Mouse (Mus musculus) v-Abl transformed pro-B cells (cell line): ENCODE data around the gene Gm6871.
"Not testable (repeated sequence)": the region's sequence is repeated elsewhere in the genome, so short reads cannot be mapped to it uniquely, and the experiment has no call there.

Experiments used
- in situ Hi-C, 2 experiments: fragments of 400-800 bp; cut with MboI; formaldehyde crosslinking; loops; one replicate each; pipeline ENCODE4 v1.15.1; 2025; ENCODE audit not compliant: unreplicated experiment in 2 of 2

Gm6871 gene

GRCm38 (mm10) chr7:41573562-41573961 lies at the start of gene Gm6871:
TSS of gene Gm6871 (minus strand) at chr7:41573662.
- in situ Hi-C loops = not testable (repeated sequence)

DNA sequence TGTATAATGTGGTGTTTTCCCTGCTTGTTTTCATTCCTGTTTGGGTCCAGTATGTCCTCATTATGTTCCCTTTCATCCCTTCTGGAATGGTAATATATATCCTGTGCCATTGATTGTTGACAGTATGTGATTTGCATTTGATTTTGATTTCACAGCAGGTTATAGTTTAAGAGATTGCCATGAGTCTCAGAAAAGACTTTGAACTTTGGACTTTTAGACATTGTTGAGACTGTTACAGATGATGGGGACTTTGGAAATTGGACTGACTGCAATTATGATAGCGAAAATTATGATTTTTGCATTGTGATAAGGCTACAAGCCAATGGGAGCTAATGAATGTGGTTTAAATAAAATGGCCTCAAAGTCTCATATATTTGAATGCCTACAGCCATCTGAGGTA lies 42.8 kb upstream of the Gm6871 start:
- in situ Hi-C loops = not testable (repeated sequence)

- in situ Hi-C loops = no loop called here
These were observed 38.2 kb upstream of the Gm6871 start for GRCm38 (mm10) chr7:41611654-41612053.

DNA sequence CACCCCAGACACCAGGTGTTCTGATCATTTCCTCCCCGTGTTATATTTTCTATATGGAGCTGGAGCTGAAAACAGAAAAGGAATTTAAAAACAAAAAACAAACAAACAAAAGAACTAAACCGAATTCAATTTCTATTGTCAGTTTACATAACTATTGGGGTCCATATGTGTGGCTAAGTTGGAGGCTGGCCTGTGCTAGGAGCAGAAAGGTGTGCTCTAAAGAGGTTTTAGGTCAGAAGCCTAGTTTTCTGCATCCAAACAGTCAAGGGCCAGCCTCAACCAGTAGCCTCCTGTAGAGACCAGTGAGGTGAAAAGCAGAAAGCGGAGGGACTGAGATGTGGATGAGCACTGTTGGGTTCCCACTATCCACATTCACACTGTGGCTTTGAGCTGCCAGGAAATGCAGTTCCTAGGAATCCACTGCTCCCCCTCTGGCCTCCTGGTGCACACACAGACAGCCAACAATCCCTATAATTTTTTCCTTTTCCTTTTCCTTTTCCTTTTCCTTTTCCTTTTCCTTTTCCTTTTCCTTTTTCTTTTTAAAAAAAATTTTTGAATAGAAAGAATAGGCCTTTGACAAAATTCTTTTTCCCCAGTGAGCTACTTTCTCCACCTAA lies 26.6 kb upstream of the Gm6871 start:
- in situ Hi-C loops = loop anchor here (5.0 to 25.0 kb wide), 5 partner anchors 32 to 1387 kb away; partner anchors contain the start of genes Zfp788 (in 2 of the 2), AW146154 (in 1 of the 2) and Gm20449 (in 1 of the 2)

GRCm38 (mm10) chr7:41599034-41599813 lies 25.8 kb upstream of the Gm6871 start, which contains the start of gene 2610021A01Rik:
TSS of gene 2610021A01Rik (plus strand) at chr7:41599230.
- in situ Hi-C loops = loop anchor here (5.0 to 25.0 kb wide), 5 partner anchors 33 to 1388 kb away; partner anchors contain the start of genes Zfp788 (in 2 of the 2), AW146154 (in 1 of the 2) and Gm20449 (in 1 of the 2)

GRCm38 (mm10) chr7:41598615-41599014 lies 25.2 kb upstream of the Gm6871 start:
- in situ Hi-C loops = loop anchor here (5.0 to 25.0 kb wide), 5 partner anchors 34 to 1389 kb away; partner anchors contain the start of genes Zfp788 (in 2 of the 2), AW146154 (in 1 of the 2) and Gm20449 (in 1 of the 2)

- in situ Hi-C loops = loop anchor here in 1 of 2 experiments (25.0 kb wide), 1 partner anchor 1399 kb away; no protein-coding TSS in a partner anchor
These were observed 14.4 kb upstream of the Gm6871 start for GRCm38 (mm10) chr7:41587831-41588230.

DNA sequence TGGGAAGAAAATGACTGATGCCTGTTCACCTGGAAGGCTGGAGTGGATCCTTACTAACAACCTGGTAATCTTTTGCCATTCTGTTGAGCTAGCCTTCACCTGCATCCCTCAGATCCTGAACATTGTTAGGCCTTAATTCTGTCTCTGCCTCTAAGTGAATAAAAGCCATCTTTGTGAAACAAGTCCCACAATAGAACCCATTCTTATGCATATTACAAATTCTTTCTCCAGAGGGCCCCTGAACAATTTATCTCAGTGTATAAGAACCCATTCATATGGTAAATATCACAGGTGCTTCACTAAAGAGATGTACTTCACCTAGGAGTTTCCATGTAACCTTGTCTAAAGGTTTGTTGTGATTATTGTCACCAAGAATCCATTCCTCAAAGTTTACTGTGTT lies 8.6 kb upstream of the Gm6871 start:
- in situ Hi-C loops = loop anchor here in 1 of 2 experiments (25.0 kb wide), 1 partner anchor 1405 kb away; no protein-coding TSS in a partner anchor

- in situ Hi-C loops = loop anchor here in 1 of 2 experiments (25.0 kb wide), 1 partner anchor 1409 kb away; no protein-coding TSS in a partner anchor
These were observed 4.5 kb upstream of the Gm6871 start for GRCm38 (mm10) chr7:41577956-41578355.

DNA sequence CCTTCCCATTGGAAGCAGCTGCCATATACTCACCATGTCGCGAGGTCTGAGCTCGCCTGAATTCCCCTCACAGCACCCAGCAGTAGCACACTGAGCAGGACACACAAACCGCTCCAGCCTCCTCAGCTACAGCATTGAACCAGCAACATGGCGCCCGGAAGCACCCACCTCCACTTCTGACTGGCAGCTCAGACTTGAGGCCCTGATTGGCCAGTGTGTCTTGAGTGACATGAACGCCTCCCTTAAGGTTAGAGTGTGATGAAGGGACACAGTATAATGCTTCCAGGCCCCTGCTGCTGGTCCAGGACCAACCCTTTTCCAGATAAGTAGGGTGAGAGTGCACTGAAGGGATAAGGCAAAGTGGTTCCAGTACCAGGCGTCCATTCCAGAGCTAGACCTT lies 12.8 kb downstream of the Gm6871 start:
- in situ Hi-C loops = no loop called here

DNA sequence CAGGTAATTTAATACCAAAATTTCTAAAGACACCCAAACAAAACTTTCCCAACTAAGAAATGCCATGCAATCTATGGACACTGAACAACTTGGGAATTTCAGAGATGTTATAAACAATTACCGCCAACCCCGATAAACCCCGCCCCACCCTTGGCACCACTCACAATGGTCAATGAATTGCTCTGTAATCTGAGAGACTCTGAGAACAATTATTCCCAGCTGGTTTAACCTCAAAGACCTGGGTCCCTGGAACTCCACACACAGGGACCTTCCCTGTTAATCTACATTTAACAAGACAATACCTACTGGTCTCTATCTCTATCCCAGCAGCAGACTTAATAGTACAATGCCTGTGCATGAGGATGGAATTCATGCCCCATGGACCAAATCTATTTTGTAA lies 60.8 kb downstream of the Gm6871 start:
- in situ Hi-C loops = no loop called here

DNA sequence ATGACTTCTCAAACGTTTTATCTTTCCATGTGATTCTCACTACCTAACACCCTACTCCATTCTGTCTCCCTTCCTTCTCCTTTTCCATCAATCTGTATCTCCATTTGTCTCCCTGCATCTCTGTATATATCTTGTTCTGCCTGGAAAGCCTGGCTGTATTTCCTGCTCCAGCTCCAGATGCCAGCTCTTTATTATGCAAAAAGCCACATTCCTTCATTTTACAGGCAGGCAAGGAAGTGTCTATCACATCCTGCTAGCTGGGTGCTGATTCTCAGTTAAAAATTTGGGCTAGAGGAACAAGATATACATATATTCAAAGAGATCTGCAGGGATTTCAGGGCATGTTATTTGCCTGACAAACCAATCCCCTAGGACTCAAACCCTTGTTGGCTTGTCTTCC lies 61.3 kb downstream of the Gm6871 start:
- in situ Hi-C loops = no loop called here

- in situ Hi-C loops = loop anchor here in 1 of 2 experiments (10.0 kb wide), 1 partner anchor 92 kb away; the partner anchor contains the start of gene 2610021A01Rik
These were observed 71.1 kb downstream of the Gm6871 start for GRCm38 (mm10) chr7:41502402-41502801.

DNA sequence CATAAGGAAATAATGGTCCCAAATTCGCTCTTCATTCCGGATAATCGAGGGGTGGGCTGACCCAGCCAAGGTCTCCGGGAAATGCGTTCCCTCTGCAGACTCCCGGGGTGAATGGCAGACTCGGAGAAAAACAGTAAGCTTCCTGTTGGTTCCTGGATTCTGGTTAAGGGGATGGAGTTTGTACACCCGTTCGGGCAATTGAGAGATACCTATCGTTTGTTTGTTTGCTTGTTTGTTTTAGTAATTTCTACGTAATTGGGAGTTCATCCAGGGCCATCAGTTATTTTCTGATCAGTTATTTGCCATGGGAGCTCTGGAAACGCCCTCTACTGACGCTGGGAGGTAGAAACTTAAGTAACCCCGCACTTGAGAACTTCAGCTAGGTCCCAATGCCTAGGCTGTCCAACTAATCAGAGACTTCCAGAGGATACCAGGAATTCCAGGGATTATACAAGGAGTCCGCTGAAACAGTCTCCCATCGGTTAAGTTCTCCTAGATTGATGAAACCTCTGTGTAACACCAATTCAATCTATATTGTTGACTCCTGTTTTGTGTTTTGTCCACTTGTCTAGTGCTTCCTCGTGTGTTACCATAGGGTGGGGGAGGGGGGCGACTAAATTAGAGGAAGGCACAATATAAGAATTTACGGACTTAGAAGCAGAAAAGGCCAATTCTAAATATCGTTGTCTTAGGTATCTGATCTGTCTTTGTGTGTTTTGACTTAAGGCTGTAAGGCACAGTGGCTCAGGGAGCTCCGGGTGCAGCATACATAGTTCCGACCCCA lies 73.1 kb downstream of the Gm6871 start:
- in situ Hi-C loops = loop anchor here in 1 of 2 experiments (10.0 kb wide), 1 partner anchor 94 kb away; the partner anchor contains the start of gene 2610021A01Rik

DNA sequence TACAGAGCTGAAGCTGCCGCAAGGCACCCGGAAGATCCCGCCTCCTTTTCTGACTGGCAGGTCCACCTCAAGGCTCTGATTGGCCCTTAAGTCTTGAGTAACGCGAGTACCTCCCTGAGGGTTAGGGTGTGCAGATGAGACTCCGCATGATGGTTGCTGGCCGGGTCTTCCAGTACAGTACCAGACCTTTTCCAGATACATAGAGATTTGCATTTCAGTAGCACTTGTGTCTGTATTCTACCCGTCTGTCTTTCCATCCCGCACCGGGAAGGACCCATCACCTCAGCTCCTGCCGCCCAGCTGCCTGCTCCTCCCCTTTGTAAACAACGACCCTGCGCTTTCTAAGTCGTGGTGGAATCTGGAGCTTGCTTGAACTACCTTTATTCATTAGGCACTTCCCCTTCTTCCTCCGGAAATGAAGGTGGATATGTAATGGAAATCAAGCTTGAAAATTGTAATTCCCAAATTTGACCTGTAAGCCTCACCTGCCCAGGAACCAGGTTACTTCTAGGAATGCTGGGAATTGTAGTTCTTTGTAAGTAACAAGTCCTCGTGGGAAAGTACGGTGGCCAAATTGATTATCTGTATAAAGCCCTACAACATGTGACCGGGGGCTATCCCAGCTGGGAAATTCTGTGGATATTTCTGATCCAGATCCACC lies 73.9 kb downstream of the Gm6871 start, which contains the start of the genes Gm20449 and AW146154:
TSS of gene Gm20449 (minus strand) at position 29 of the 661 bp plus-strand sequence.
TSS of gene AW146154 (minus strand) at position 502 of the 661 bp plus-strand sequence.
- in situ Hi-C loops = loop anchor here (5.0 to 25.0 kb wide), 6 partner anchors 95 to 1962 kb away; partner anchors contain the start of genes 2610021A01Rik (in 2 of the 2) and Zfp141 (in 1 of the 2)

GRCm38 (mm10) chr7:41499018-41499388 lies 74.5 kb downstream of the Gm6871 start:
- in situ Hi-C loops = loop anchor here (5.0 to 25.0 kb wide), 6 partner anchors 96 to 1962 kb away; partner anchors contain the start of genes 2610021A01Rik (in 1 of the 2) and Zfp141 (in 1 of the 2)

GRCm38 (mm10) chr7:41498464-41498863 lies 75.0 kb downstream of the Gm6871 start:
- in situ Hi-C loops = loop anchor here (5.0 to 25.0 kb wide), 6 partner anchors 96 to 1961 kb away; partner anchors contain the start of genes 2610021A01Rik (in 1 of the 2) and Zfp141 (in 1 of the 2)

DNA sequence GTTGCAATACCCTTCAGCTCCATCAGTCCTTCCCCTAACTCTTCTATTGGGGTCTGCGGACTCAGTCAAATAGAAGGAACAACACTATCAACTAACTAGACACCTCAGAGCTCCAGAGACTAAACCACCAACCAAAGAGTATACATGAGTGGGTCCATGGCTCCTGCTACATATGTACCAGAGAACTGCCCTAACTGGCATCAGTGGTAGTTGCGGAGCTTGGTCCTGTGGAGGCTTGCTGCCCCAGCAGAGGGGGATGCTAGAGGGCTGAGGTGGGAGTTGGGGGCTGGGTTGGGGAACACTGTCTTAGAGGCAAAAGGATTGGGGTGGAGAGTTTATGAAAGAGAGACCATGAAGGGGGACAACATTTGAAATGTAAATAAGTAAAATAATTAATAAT lies 75.6 kb downstream of the Gm6871 start:
- in situ Hi-C loops = loop anchor here (5.0 to 25.0 kb wide), 6 partner anchors 97 to 1961 kb away; partner anchors contain the start of genes 2610021A01Rik (in 1 of the 2) and Zfp141 (in 1 of the 2)
